Mouse (Mus musculus): ENCODE results near the gene Hspa12b. TPM values are rescaled to one million over a fixed set of nuclear protein-coding genes. Genes with fewer than 3 reads are reported as not detected.

The Hspa12b gene
- polyA plus RNA-seq, 1 experiment, result 6.0 TPM

GRCm38 (mm10) chr2:131191005-131191390 lies 63.9 kb downstream of the Hspa12b start:
- no peak for TF ChIP-seq MAX (IDR thresholded peaks at IDR 0.05)
- TF ChIP-seq CEBPB (IDR thresholded peaks at IDR 0.05; ENCODE audit: low read depth), result no peak
- no peak for TF ChIP-seq FOSL1 (IDR thresholded peaks at IDR 0.05; ENCODE audit: insufficient read depth, low read length, poor library complexity, severe bottlenecking)
- TF ChIP-seq MYOD1 (IDR thresholded peaks at IDR 0.05; ENCODE audit: control insufficient read depth, insufficient read length, low read depth), result no peak
- TF ChIP-seq USF1 (IDR thresholded peaks at IDR 0.05; ENCODE audit: low read depth), result no peak
- no peak for TF ChIP-seq CTCF (IDR thresholded peaks at IDR 0.05; ENCODE audit: control insufficient read depth, insufficient read depth, insufficient read length)
- no peak for TF ChIP-seq MYOG (IDR thresholded peaks at IDR 0.05; ENCODE audit: control insufficient read depth, extremely low read depth, insufficient read length)
- Histone ChIP-seq H3K79me3 (ENCODE audit: low read depth) (peaks cover 25% of the 10 kb centered on the region), H3K79me2 (ENCODE audit: control insufficient read depth, insufficient read depth) (peaks cover 44% of the 10 kb centered on the region), H3K27me3 (ENCODE audit: control insufficient read depth, insufficient read depth, insufficient read length) (no peaks in the 10 kb centered on the region), H3ac (ENCODE audit: control insufficient read depth, insufficient read length, low read depth) (no peak overlapping the region), H3K36me3 (ENCODE audit: control insufficient read depth, insufficient read depth) (peaks cover 78% of the 10 kb centered on the region), H3K4me3 (ENCODE audit: insufficient read depth, poor library complexity, severe bottlenecking) (no peak overlapping the region)

Other genes with a start within 250 kb of the Hspa12b start
- gene 4930402H24Rik, start 220.9 kb upstream of the Hspa12b start, polyA plus RNA-seq (2012; fragmentation: generic; extraction: Trizol), result 11.7 TPM
- 5.6 TPM for gene Atrn, start 220.8 kb upstream of the Hspa12b start, polyA plus RNA-seq (2012; fragmentation: generic; extraction: Trizol)
- gene Gfra4, start 84.2 kb upstream of the Hspa12b start, polyA plus RNA-seq (2012; fragmentation: generic; extraction: Trizol), result 0.33 TPM
- not detected for gene Adam33, start 63.5 kb upstream of the Hspa12b start, polyA plus RNA-seq (2012; fragmentation: generic; extraction: Trizol)
- 0.01 TPM for gene Siglec1, start 40.5 kb upstream of the Hspa12b start, polyA plus RNA-seq (2012; fragmentation: generic; extraction: Trizol)
- not detected for gene Gm11037, start 6.2 kb downstream of the Hspa12b start, polyA plus RNA-seq (2012; fragmentation: generic; extraction: Trizol)
- 98.0 TPM for gene 1700037H04Rik, start 32.8 kb downstream of the Hspa12b start, polyA plus RNA-seq (2012; fragmentation: generic; extraction: Trizol)
- gene Cenpb, start 52.8 kb downstream of the Hspa12b start, polyA plus RNA-seq (2012; fragmentation: generic; extraction: Trizol), result 168 TPM
- 73.8 TPM for gene Cdc25b, start 59.7 kb downstream of the Hspa12b start, polyA plus RNA-seq (2012; fragmentation: generic; extraction: Trizol)
- 7.6 TPM for gene Spef1, start 60.0 kb downstream of the Hspa12b start, polyA plus RNA-seq (2012; fragmentation: generic; extraction: Trizol)
- 24.1 TPM for gene Ap5s1, start 79.8 kb downstream of the Hspa12b start, polyA plus RNA-seq (2012; fragmentation: generic; extraction: Trizol)
- 19.1 TPM for gene Mavs, start 106.8 kb downstream of the Hspa12b start, polyA plus RNA-seq (2012; fragmentation: generic; extraction: Trizol)
- gene Pank2, start 135.2 kb downstream of the Hspa12b start, polyA plus RNA-seq (2012; fragmentation: generic; extraction: Trizol), result 27.0 TPM
- 4.9 TPM for gene Rnf24, start 225.6 kb downstream of the Hspa12b start, polyA plus RNA-seq (2012; fragmentation: generic; extraction: Trizol)

All from C2C12 (cell line).